Mouse (Mus musculus) liver, postnatal 0 days (tissue): ENCODE results near the gene Spin2f.
"Not testable (repeated sequence)": the region's sequence is repeated elsewhere in the genome, so short reads cannot be mapped to it uniquely, and the experiment has no call there.

ENCODE experiments used
- CTCF ChIP-seq: sonication (generic); IDR thresholded peaks from 2 replicates; pipeline ENCODE4 v1.5.1; 2016; ENCODE audit warnings: antibody characterized with exemption, low read depth
- EP300 ChIP-seq: IDR thresholded peaks from 2 replicates; pipeline ENCODE4 v1.6.1; 2016; ENCODE audit warnings: antibody characterized with exemption, low read depth, mild to moderate bottlenecking

DNA sequence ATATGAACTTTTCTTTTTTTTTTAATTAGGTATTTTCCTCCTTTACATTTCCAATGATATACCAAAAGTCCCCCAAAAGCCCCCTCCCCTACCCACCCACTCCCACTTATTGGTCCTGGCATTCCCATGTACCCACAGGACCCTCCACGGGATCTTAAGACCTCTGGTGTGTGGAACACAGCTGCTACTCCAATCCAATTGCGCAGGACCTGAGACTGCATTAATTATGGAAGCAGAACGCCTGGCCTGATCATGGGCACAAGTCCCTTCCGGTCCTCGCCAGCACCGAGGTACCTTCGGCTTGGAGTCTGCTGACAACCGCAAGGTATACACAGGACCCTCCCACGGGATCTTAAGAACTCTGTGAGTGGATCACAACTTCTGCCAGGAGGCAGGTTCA is 30.2 kb upstream of the Spin2f start:
- not testable (repeated sequence) for TF ChIP-seq CTCF, EP300
